Mouse (Mus musculus): ENCODE data around the gene Gm13420.

Gene Gm13420

DNA sequence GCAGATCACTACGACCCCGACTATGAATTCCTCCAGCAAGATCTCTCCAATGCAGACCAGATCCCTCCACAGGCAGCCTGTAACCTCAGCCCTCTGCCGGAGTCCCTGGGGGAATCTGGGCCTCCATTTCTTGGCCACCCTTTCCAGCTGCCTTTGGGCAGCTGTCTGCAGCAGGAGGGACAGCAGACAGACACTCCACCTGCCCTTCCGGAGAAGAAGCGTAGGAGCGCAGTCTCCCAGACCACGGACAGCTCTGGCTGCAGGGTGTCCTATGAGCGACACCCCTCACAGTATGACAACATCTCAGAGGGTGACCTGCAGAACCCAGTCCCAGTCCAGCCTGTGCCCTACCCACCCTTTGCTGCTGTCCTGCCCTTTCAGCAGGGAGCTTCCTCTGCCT is 49.3 kb downstream of the Gm13420 start:
- no peak for DNase-seq (ENCODE audit: low read depth, low spot score)

DNA sequence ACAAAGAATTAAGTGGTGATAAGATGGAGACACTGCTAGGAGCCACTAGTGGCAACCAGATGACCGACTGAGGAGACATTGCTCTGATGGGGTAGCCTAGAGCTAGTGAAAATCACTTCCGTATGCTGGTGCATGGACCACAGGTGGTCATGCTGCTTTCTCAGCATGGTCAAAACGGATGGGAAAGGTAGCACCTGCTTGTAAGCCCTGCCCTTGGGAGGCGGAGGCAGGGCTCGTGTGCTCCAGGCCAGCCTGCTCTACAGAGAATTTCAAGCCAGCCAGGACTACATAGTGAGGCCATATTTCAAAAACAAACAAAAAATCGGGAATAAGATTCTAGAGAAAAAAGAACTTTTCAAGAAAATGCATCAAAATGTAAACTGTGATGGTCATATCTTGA is 50.1 kb downstream of the Gm13420 start:
- DNase-seq (ENCODE audit: low read depth, low spot score), result no peak

DNA sequence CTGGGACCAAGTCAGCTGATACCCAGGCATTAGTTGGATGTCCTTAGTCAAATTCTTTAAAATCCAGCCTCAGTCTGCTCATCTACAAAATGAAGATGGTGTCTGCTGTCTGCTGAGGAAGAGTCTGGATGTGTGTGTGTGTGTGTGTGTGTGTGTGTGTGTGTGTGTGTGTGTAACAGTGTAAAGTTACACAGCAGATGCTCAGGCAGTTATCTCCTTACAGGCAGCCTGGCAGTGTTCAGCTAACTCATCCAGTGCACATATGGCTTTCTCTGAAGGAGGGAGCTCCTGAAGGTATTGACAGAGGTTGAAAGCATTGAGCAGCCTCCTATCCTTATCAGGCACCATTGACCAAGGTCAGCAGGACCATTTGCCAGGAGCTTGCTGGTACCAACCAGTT is 50.6 kb downstream of the Gm13420 start:
- no peak for DNase-seq (ENCODE audit: low read depth, low spot score)

GRCm38 (mm10) chr2:29698421-29699290 is 52.8 kb downstream of the Gm13420 start:
- no peak for DNase-seq (ENCODE audit: low read depth, low spot score)

DNA sequence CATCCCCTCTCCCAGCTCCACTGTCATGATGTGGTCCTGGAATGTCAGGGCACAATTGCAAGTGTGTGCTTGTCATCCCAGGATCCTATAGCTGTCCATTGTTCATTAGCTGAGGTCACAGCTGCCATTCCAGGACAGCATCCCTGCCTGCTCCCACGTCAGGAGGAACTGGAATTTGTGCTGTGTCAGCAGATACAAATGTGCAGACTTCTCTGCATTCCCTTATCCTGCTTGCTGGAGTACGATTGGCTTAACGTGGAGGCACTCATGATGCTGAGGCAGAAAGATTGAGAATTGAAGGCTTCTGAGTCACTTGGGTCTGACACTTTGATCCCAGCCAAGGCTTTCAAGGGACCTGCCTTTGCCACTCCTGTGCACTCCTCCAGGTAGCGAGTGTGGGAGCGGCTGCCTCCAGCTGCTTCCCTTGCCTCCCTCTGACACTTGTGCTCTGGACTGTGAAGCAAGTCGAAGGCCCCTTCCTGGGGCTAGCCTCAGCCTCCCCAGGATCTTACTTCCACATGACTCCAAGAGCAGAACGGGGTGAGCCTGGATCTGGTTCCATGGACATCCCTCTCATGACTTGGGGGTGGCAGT is 55.2 kb downstream of the Gm13420 start:
- no peak for DNase-seq (ENCODE audit: low read depth, low spot score)
